Mouse (Mus musculus) limb, embryonic 14.5 days (tissue): ENCODE data around the gene Ccdc85b. TPM values are rescaled to one million over a fixed set of nuclear protein-coding genes. Genes with fewer than 3 reads are reported as not detected.

Source experiments
- ATAC-seq: fragments of 200-750 bp; cut with Nextera tagmentation; 2 replicates; pipeline ENCODE4 v1.8.0; 2017; ENCODE audit warnings: low read depth, moderate number of reproducible peaks, moderate TSS enrichment; ENCODE audit not compliant: low FRiP score
- DNase-seq: peaks from one replicate; pipeline ENCODE4 v3.0.0-alpha.2; 2015; ENCODE audit warnings: low spot score
- H3K27ac ChIP-seq: fragments of 300-500 bp; sonication (generic); replicated peaks from 2 replicates; pipeline ENCODE4 v1.5.1; 2014; ENCODE audit warnings: low read depth, mild to moderate bottlenecking, low read length, moderate library complexity, mixed read lengths
- H3K27me3 ChIP-seq: fragments of 300-500 bp; sonication (generic); 2 replicates; pipeline ENCODE4 v1.6.1; 2014; ENCODE audit warnings: low read length, mixed read lengths; ENCODE audit not compliant: control insufficient read depth, insufficient read depth
- H3K36me3 ChIP-seq: fragments of 300-500 bp; sonication (generic); 2 replicates; pipeline ENCODE4 v1.6.1; 2014; ENCODE audit warnings: mild to moderate bottlenecking, low read length, moderate library complexity, mixed read lengths; ENCODE audit not compliant: control insufficient read depth, insufficient read depth
- H3K4me1 ChIP-seq: fragments of 300-500 bp; sonication (generic); 2 replicates; pipeline ENCODE4 v1.6.1; 2014; ENCODE audit warnings: antibody characterized with exemption, low read length, mixed read lengths; ENCODE audit not compliant: control insufficient read depth, insufficient read depth
- H3K4me2 ChIP-seq: fragments of 300-500 bp; sonication (generic); replicated peaks from 2 replicates; pipeline ENCODE4 v1.6.1; 2014; ENCODE audit warnings: low read depth, mild to moderate bottlenecking, low read length, moderate library complexity; ENCODE audit not compliant: severe bottlenecking
- H3K4me3 ChIP-seq: fragments of 300-500 bp; sonication (generic); replicated peaks from 2 replicates; pipeline ENCODE4 v1.5.1; 2014; ENCODE audit warnings: low read length
- H3K9ac ChIP-seq: fragments of 300-500 bp; sonication (generic); 2 replicates; pipeline ENCODE4 v1.6.1; 2014; ENCODE audit warnings: mild to moderate bottlenecking, low read depth, low read length, moderate library complexity; ENCODE audit not compliant: severe bottlenecking
- H3K9me3 ChIP-seq: fragments of 300-500 bp; sonication (generic); 2 replicates; pipeline ENCODE4 v1.6.1; 2016; ENCODE audit warnings: low read length; ENCODE audit not compliant: control insufficient read depth
- POLR2A ChIP-seq: fragments of 200-500 bp; IDR thresholded peaks from 2 replicates; pipeline ENCODE4 v1.8.0; 2012; ENCODE audit warnings: inconsistent platforms, mild to moderate bottlenecking, moderate library complexity, borderline replicate concordance; ENCODE audit not compliant: insufficient read depth, insufficient read length; ENCODE audit errors: extremely low read depth
- WGBS: fragments of 180-500 bp; shearing (Covaris S2); extraction: QIAGEN DNeasy Blood & Tissue Kit; methylation state at CpG from one replicate; pipeline ENCODE4 v1.1.7; 2014; 5-methylcytosine and 5-hydroxymethylcytosine counted together
- polyA plus RNA-seq, 2 experiments: library from polyadenylated mRNA; depleted of rRNA in 1 of 2; stranded (reverse) in 1 of 2; unstranded in 1 of 2; fragments of >200 nt; fragmentation: Nextera tagmentation in 1 of 2; extraction: Ambion mirVana in 1 of 2; gene quantifications; 2 replicates each; pipeline versions ENCODE4 v1.2.1 to v1.2.3; 2012 to 2014

The Ccdc85b gene
- polyA plus RNA-seq, 2 experiments: 6.5 to 6.9 TPM

DNA sequence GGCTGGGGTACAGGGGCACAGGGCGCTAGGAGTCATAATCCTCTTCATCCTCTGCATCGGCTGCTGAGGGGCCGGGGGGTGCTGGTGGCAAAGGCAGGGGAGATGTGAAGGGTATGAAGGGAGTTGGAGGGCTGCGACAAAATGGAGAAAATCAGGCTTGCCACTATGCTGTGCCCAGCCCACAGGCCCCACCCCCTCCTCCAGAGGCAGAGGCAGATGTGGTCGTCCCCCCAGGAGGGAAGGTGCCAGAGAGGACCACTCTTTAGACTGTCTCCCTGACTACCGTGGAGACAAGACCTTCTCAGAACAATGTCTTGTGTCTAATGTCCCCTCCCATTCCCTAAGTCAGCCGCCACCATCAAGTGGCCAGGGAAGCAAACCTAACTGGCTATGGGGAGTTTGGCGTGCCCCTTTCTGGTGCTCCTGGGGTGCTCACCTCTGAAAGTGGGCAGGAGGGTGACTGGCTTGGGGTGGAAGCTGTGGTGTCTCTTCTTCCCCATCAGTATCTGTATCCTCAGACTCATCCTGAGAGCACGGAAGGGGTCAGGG is 34.7 kb downstream of the Ccdc85b start:
- H3K36me3 ChIP-seq: peaks cover 58% of the 10 kb centered on the region
- peak overlapping the region; percentile 91; the same call in 1 of the 2 replicates for H3K4me3 ChIP-seq
- no peaks in the 10 kb centered on the region for H3K27me3 ChIP-seq
- H3K4me2 ChIP-seq: peak overlapping the region; percentile 83; the same call in 1 of the 2 replicates
- no peaks in the 10 kb centered on the region for H3K9me3 ChIP-seq
- 0 out of 2 replicates have a peak overlapping the region, but pooled peaks have one; percentile 83 for H3K9ac ChIP-seq
- 84% methylated on average over 9 of the region's 9 CpGs for WGBS
- no peak overlapping the region for H3K27ac ChIP-seq
- no peak for TF ChIP-seq POLR2A
- DNase-seq (no peak), ATAC-seq (no peak)
- H3K4me1 ChIP-seq: peaks cover 19% of the 10 kb centered on the region

GRCm38 (mm10) chr19:5422267-5422666 is 35.4 kb downstream of the Ccdc85b start:
- DNase-seq (no peak), ATAC-seq (no peak)
- no peak for TF ChIP-seq POLR2A
- no peaks in the 10 kb centered on the region for H3K9me3 ChIP-seq
- H3K9ac ChIP-seq: no peak overlapping the region
- no peaks in the 10 kb centered on the region for H3K27me3 ChIP-seq
- peaks cover 57% of the 10 kb centered on the region for H3K36me3 ChIP-seq
- WGBS: 89% methylated on average over 10 of the region's 10 CpGs
- H3K4me2 ChIP-seq: 0 out of 2 replicates have a peak overlapping the region, but pooled peaks have one; percentile 13
- H3K4me3 ChIP-seq: no peak overlapping the region
- H3K27ac ChIP-seq: no peak overlapping the region
- H3K4me1 ChIP-seq: peaks cover 19% of the 10 kb centered on the region

GRCm38 (mm10) chr19:5421784-5422183 is 35.9 kb downstream of the Ccdc85b start:
- H3K9me3 ChIP-seq: no peaks in the 10 kb centered on the region

DNA sequence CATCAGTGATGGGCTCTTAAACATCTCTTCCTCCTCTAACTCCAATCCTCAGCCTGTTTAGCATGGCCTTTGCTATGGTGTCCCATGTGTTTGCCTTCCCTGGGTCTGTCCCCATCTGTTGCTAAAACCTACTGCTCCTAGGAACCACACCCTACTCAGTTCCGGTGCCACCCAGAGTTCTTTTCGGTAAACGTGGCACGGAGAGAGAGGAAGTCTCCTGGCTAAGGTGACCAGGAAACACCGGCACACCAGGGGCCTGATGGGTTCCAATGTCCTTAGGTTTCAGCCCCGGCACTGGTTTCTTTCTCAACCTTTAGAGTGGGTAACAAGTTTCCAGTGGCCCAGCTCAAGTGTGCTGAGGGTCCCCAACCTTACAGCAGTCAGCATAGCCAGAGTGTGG is 37.1 kb downstream of the Ccdc85b start:
- 97% methylated on average over 6 of the region's 6 CpGs for WGBS
- H3K4me2 ChIP-seq: no peak overlapping the region
- ATAC-seq (no peak), DNase-seq (no peak)
- no peak overlapping the region for H3K4me3 ChIP-seq
- no peaks in the 10 kb centered on the region for H3K9me3 ChIP-seq
- H3K27ac ChIP-seq: no peak overlapping the region
- TF ChIP-seq POLR2A: no peak
- peaks cover 10% of the 10 kb centered on the region for H3K4me1 ChIP-seq
- H3K27me3 ChIP-seq: no peaks in the 10 kb centered on the region
- no peak overlapping the region for H3K9ac ChIP-seq
- H3K36me3 ChIP-seq: peaks cover 41% of the 10 kb centered on the region

More at GRCm38 (mm10) chr19:5421784-5422183, 35.9 kb downstream of the Ccdc85b start:
- ATAC-seq (no peak), DNase-seq (no peak)
- Histone ChIP-seq H3K27me3 (no peaks in the 10 kb centered on the region), H3K4me1 (peaks cover 19% of the 10 kb centered on the region), H3K9ac (no peak overlapping the region), H3K36me3 (peaks cover 52% of the 10 kb centered on the region), H3K27ac (no peak overlapping the region), H3K4me2 (no peak overlapping the region), H3K4me3 (no peak overlapping the region)
- no peak for TF ChIP-seq POLR2A
- WGBS: 90% methylated on average over 5 of the region's 5 CpGs

DNA sequence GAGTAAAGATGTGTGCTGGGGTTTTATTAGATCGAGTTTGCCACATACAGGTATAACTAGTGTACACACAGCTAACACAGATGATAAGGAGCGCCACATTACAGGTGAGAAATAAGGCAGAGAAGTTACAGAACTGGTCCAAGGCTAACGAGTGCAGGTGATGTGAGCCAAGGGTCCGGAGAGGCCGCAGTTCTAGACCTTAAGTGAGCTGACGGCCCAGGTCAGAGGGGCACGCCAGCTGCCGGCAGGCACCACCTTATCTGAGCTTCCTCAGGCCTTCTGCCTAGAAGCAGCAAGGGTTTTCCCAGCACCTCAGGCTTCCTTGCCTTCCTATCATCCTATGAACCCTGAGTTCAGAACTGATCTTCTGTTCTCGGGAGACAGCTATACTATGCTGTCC is 38.1 kb downstream of the Ccdc85b start:
- no peak for ATAC-seq
- H3K4me1 ChIP-seq: peaks cover 10% of the 10 kb centered on the region
- no peak for TF ChIP-seq POLR2A

More for the DNA sequence above, 38.1 kb downstream of the Ccdc85b start:
- Histone ChIP-seq H3K4me3 (no peak overlapping the region), H3K27me3 (no peaks in the 10 kb centered on the region), H3K36me3 (peaks cover 41% of the 10 kb centered on the region), H3K9ac (no peak overlapping the region), H3K27ac (no peak overlapping the region), H3K9me3 (no peaks in the 10 kb centered on the region), H3K4me2 (no peak overlapping the region)
- WGBS: 90% methylated on average over 9 of the region's 9 CpGs
- no peak for DNase-seq
